28 mouse cellular contexts compared by ENCODE assay signal in genomic region chr17:38082364-38082763, GRCm38 (mm10). TPM values are rescaled to one million over a fixed set of nuclear protein-coding genes. Genes with fewer than 3 reads are reported as not detected.
DNase-seq lines count a peak whose midpoint lies in the region; ATAC-seq and TF ChIP-seq lines count a peak whose summit lies in the region.
"Had no signal": no experiment of that assay in that cellular context is flagged by ENCODE, and none has a peak within 500 bp of the region (broad histone marks: within the 10 kb centered on the region; RNA-seq: fewer than 3 reads in every experiment).

No protein-coding gene starts in this region.

- H3K4me3 ChIP-seq in heart, adult 2 months, result no peak overlapping the region
- no peak overlapping the region for H3K4me3 ChIP-seq in hindbrain, embryonic 14.5 days (replicated peaks; ENCODE audit: low read length)
- no peak overlapping the region for H3K4me3 ChIP-seq in hindbrain, embryonic 10.5 days
- no peak overlapping the region for H3K4me3 ChIP-seq in midbrain, postnatal 0 days (ENCODE audit: low read depth, low read length)
- no peak overlapping the region for H3K4me3 ChIP-seq in midbrain, embryonic 15.5 days
- H3K4me3 ChIP-seq in MEL (ENCODE audit: control insufficient read depth in 1 of 2, insufficient read depth in 1 of 2, low read depth in 2 of 2, low read length in 2 of 2), result no peak overlapping the region

- no peak for TF ChIP-seq CTCF in heart, adult 2 months (IDR thresholded peaks at IDR 0.05)
- TF ChIP-seq CTCF in midbrain, postnatal 0 days (IDR thresholded peaks at IDR 0.05), result no peak
- no peak for TF ChIP-seq CTCF in MEL (IDR thresholded peaks at IDR 0.05 in 2 of 3, conservative IDR thresholded peaks at IDR 0.05 in 1 of 3; ENCODE audit: control insufficient read depth in 1 of 3, insufficient read depth in 1 of 3, low read depth in 2 of 3, low read length in 3 of 3, poor library complexity in 1 of 3, severe bottlenecking in 1 of 3)

- no peaks in the 10 kb centered on the region for H3K27me3 ChIP-seq in heart, adult 2 months (ENCODE audit: control insufficient read depth, insufficient read depth, low read length)
- no peaks in the 10 kb centered on the region for H3K27me3 ChIP-seq in hindbrain, embryonic 14.5 days (ENCODE audit: control insufficient read depth, insufficient read depth, low read length)
- no peaks in the 10 kb centered on the region for H3K27me3 ChIP-seq in hindbrain, embryonic 10.5 days (ENCODE audit: insufficient read depth, poor library complexity, severe bottlenecking)
- no peaks in the 10 kb centered on the region for H3K27me3 ChIP-seq in midbrain, postnatal 0 days (ENCODE audit: insufficient read depth, low read length)
- H3K27me3 ChIP-seq in midbrain, embryonic 15.5 days (replicated peaks), result no peaks in the 10 kb centered on the region
- H3K27me3 ChIP-seq in MEL (ENCODE audit: control insufficient read depth in 1 of 2, insufficient read depth in 2 of 2, low read length in 2 of 2), result no peaks in the 10 kb centered on the region
- H3K27me3 ChIP-seq: CH12.LX, Patski had no signal

- no peaks in the 10 kb centered on the region for H3K4me1 ChIP-seq in heart, adult 2 months (ENCODE audit: control insufficient read depth, insufficient read depth, low read length)
- no peaks in the 10 kb centered on the region for H3K4me1 ChIP-seq in hindbrain, embryonic 14.5 days (replicated peaks; ENCODE audit: control insufficient read depth, insufficient read depth, low read length)
- H3K4me1 ChIP-seq in hindbrain, embryonic 10.5 days (replicated peaks), result no peaks in the 10 kb centered on the region
- H3K4me1 ChIP-seq in midbrain, postnatal 0 days (ENCODE audit: insufficient read depth, low read length), result no peaks in the 10 kb centered on the region
- no peaks in the 10 kb centered on the region for H3K4me1 ChIP-seq in midbrain, embryonic 15.5 days
- H3K4me1 ChIP-seq in MEL (ENCODE audit: control insufficient read depth in 1 of 2, insufficient read depth in 2 of 2, low read length in 2 of 2), result peaks cover 0 to 4% of the 10 kb centered on the region in 2 experiments; a peak in 1 of 4 replicates

- no peak for TF ChIP-seq EP300 in heart, adult 2 months (IDR thresholded peaks at IDR 0.05; ENCODE audit: insufficient read depth, low read depth, low read length)
- peak; percentile 47 to 71 for TF ChIP-seq EP300 in MEL (IDR thresholded peaks at IDR 0.05; ENCODE audit: low read depth in 1 of 2, low read length in 2 of 2)

- no peaks in the 10 kb centered on the region for H3K79me2 ChIP-seq in heart, adult 2 months (replicated peaks; ENCODE audit: control insufficient read depth, insufficient read depth, low read length)
- no peaks in the 10 kb centered on the region for H3K79me2 ChIP-seq in MEL (ENCODE audit: control insufficient read depth, insufficient read depth, low read length, poor library complexity)

- no peaks in the 10 kb centered on the region for H3K9me3 ChIP-seq in hindbrain, embryonic 14.5 days (ENCODE audit: control insufficient read depth, low read length)
- no peaks in the 10 kb centered on the region for H3K9me3 ChIP-seq in hindbrain, embryonic 10.5 days
- H3K9me3 ChIP-seq in midbrain, postnatal 0 days (ENCODE audit: low read length), result no peaks in the 10 kb centered on the region
- H3K9me3 ChIP-seq in midbrain, embryonic 15.5 days, result no peaks in the 10 kb centered on the region
- H3K9me3 ChIP-seq in MEL (replicated peaks; ENCODE audit: insufficient read depth, low read length), result no peaks in the 10 kb centered on the region

- intact Hi-C loops in heart, adult 2 months (cut with DNase I), result no loop called here

- H3K36me3 ChIP-seq in heart, adult 2 months (ENCODE audit: control insufficient read depth, insufficient read depth, low read length), result no peaks in the 10 kb centered on the region
- H3K36me3 ChIP-seq in hindbrain, embryonic 14.5 days (replicated peaks; ENCODE audit: control insufficient read depth, insufficient read depth), result no peaks in the 10 kb centered on the region
- H3K36me3 ChIP-seq in hindbrain, embryonic 10.5 days, result no peaks in the 10 kb centered on the region
- H3K36me3 ChIP-seq in midbrain, postnatal 0 days (ENCODE audit: insufficient read depth, low read length), result no peaks in the 10 kb centered on the region
- no peaks in the 10 kb centered on the region for H3K36me3 ChIP-seq in midbrain, embryonic 15.5 days (replicated peaks)
- H3K36me3 ChIP-seq in MEL (ENCODE audit: control insufficient read depth in 1 of 2, insufficient read depth in 2 of 2, low read length in 2 of 2), result no peaks in the 10 kb centered on the region; a peak in 1 of 4 replicates
- H3K36me3 ChIP-seq: G1E had no signal

- no peak for TF ChIP-seq RAD21 in MEL (IDR thresholded peaks at IDR 0.05; ENCODE audit: low read depth, low read length)

- no peak overlapping the region for H3K9ac ChIP-seq in heart, adult 2 months (ENCODE audit: low read depth, low read length)
- no peak overlapping the region for H3K9ac ChIP-seq in hindbrain, embryonic 14.5 days
- no peak overlapping the region for H3K9ac ChIP-seq in midbrain, postnatal 0 days (replicated peaks; ENCODE audit: low read length, poor library complexity, severe bottlenecking)
- H3K9ac ChIP-seq in midbrain, embryonic 15.5 days, result no peak overlapping the region
- no peak overlapping the region for H3K9ac ChIP-seq in MEL (ENCODE audit: control insufficient read depth, low read depth, low read length, poor library complexity, severe bottlenecking)

- no peak overlapping the region for H3K4me2 ChIP-seq in hindbrain, embryonic 14.5 days (replicated peaks)
- no peak overlapping the region for H3K4me2 ChIP-seq in midbrain, postnatal 0 days (ENCODE audit: low read depth, low read length, poor library complexity, severe bottlenecking)
- no peak overlapping the region for H3K4me2 ChIP-seq in midbrain, embryonic 15.5 days

- no peak for TF ChIP-seq POLR2A in heart, adult 2 months (IDR thresholded peaks at IDR 0.05; ENCODE audit: insufficient read depth, low read depth, low read length)
- no peak for TF ChIP-seq POLR2A in MEL (IDR thresholded peaks at IDR 0.05; ENCODE audit: control insufficient read depth in 1 of 2, insufficient read depth in 1 of 2, low read depth in 1 of 2, low read length in 2 of 2, poor library complexity in 1 of 2)

- ATAC-seq in hindbrain, embryonic 14.5 days (ENCODE audit: low FRiP score), result peak; percentile 27; the same call in 1 of the 2 replicates
- ATAC-seq in midbrain, postnatal 0 days (ENCODE audit: low FRiP score), result no peak
- no peak for ATAC-seq in midbrain, embryonic 15.5 days (replicated peaks)
- ATAC-seq: activated CD4-positive, CD25-positive, alpha-beta regulatory T cell, adult 4 months; CD4-positive, CD25-positive, alpha-beta regulatory T cell, adult 4 months; Patski had no signal

- peak; percentile 53 for DNase-seq in heart, adult 11 months
- no peak for DNase-seq in heart, adult 2 months
- no peak for DNase-seq in hindbrain, embryonic 14.5 days (ENCODE audit: low spot score)
- DNase-seq in hindbrain, embryonic 10.5 days (ENCODE audit: low spot score), result no peak
- DNase-seq in midbrain, postnatal 0 days (ENCODE audit: low spot score), result peak; percentile 3
- DNase-seq in MEL (ENCODE audit: low read depth, low spot score), result peak; percentile 38
- DNase-seq in thymus, postnatal 4 days, result no peak
- DNase-seq: adrenal gland, adult 2 months; adrenal gland, adult 8-10 months; adrenal gland, postnatal 10 days; adrenal gland, postnatal 14 days; adrenal gland, postnatal 25 days; adrenal gland, postnatal 36 days; B cell, adult 2 months; cerebellum, adult 11 months; cerebellum, adult 11-12 months; cerebellum, adult 18-20 months had no signal

- 75% methylated on average over 4 of the region's 4 CpGs for WGBS in heart, adult 2 months
- 82% methylated on average over 4 of the region's 4 CpGs for WGBS in hindbrain, embryonic 14.5 days
- 84% methylated on average over 4 of the region's 4 CpGs for WGBS in hindbrain, embryonic 10.5 days
- 87% methylated on average over 4 of the region's 4 CpGs for WGBS in midbrain, postnatal 0 days
- WGBS in midbrain, embryonic 15.5 days, result 85% methylated on average over 4 of the region's 4 CpGs

- no peak overlapping the region for H3K27ac ChIP-seq in heart, adult 2 months
- no peak overlapping the region for H3K27ac ChIP-seq in hindbrain, embryonic 14.5 days
- no peak overlapping the region for H3K27ac ChIP-seq in hindbrain, embryonic 10.5 days
- no peak overlapping the region for H3K27ac ChIP-seq in midbrain, postnatal 0 days (ENCODE audit: low read depth, low read length)
- no peak overlapping the region for H3K27ac ChIP-seq in midbrain, embryonic 15.5 days
- H3K27ac ChIP-seq in MEL (ENCODE audit: control insufficient read depth, low read depth, low read length), result no peak overlapping the region

RNA-seq across cellular contexts. Expression of gene Olfr131, which starts 6.1 kb away (rescaled TPM):
- not detected for total RNA-seq in heart, adult 2 months (2021)
- polyA plus RNA-seq in heart, adult 2 months (2012; rRNA removed), result not detected in 2 replicates
- polyA plus RNA-seq in hindbrain, embryonic 14.5 days (2014; fragmentation: Nextera tagmentation; extraction: Ambion mirVana), result not detected in 2 replicates
- polyA plus RNA-seq in hindbrain, embryonic 10.5 days (2016; fragmentation: Nextera tagmentation; extraction: Ambion mirVana), result not detected in 2 replicates
- not detected in 2 replicates for total RNA-seq in midbrain, postnatal 0 days (2014; rRNA removed)
- not detected in 2 replicates for polyA plus RNA-seq in midbrain, postnatal 0 days (2015; fragmentation: Nextera tagmentation; extraction: Ambion mirVana)
- not detected in 2 replicates for polyA plus RNA-seq in midbrain, embryonic 15.5 days (2015; fragmentation: Nextera tagmentation; extraction: Ambion mirVana)
- not detected in 2 replicates for total RNA-seq in MEL (2012; rRNA removed)
- not detected for polyA plus RNA-seq in MEL (2012; ENCODE audit: insufficient read depth in 1 of 2, insufficient read length in 2 of 2, low read depth in 1 of 2, low replicate concordance in 2 of 2, missing spikeins in 1 of 2)
- total RNA-seq: adrenal gland, adult 18-20 months; adrenal gland, adult 2 months; adrenal gland, adult 8-10 months; adrenal gland, postnatal 10 days; adrenal gland, postnatal 14 days; adrenal gland, postnatal 25 days; adrenal gland, postnatal 36 days; adrenal gland, postnatal 4 days; CH12.LX; ES-E14 had no signal
- polyA plus RNA-seq: activated CD4-positive, CD25-positive, alpha-beta regulatory T cell, adult 4 months; adrenal gland, adult 2 months; brain, embryonic 14.5 days; C2C12; CD4-positive, CD25-positive, alpha-beta regulatory T cell, adult 4 months; G1E; Patski had no signal

RNA-seq across cellular contexts. Expression of gene Olfr130, which starts 18.6 kb away (rescaled TPM):
- not detected for total RNA-seq in heart, adult 2 months (2021)
- not detected in 2 replicates for polyA plus RNA-seq in heart, adult 2 months (2012; rRNA removed)
- not detected in 2 replicates for polyA plus RNA-seq in hindbrain, embryonic 14.5 days (2014; fragmentation: Nextera tagmentation; extraction: Ambion mirVana)
- polyA plus RNA-seq in hindbrain, embryonic 10.5 days (2016; fragmentation: Nextera tagmentation; extraction: Ambion mirVana), result not detected in 2 replicates
- not detected in 2 replicates for total RNA-seq in midbrain, postnatal 0 days (2014; rRNA removed)
- not detected in 2 replicates for polyA plus RNA-seq in midbrain, postnatal 0 days (2015; fragmentation: Nextera tagmentation; extraction: Ambion mirVana)
- not detected in 2 replicates for polyA plus RNA-seq in midbrain, embryonic 15.5 days (2015; fragmentation: Nextera tagmentation; extraction: Ambion mirVana)
- total RNA-seq in MEL (2012; rRNA removed), result not detected in 2 replicates
- not detected for polyA plus RNA-seq in MEL (2012; ENCODE audit: insufficient read depth in 1 of 2, insufficient read length in 2 of 2, low read depth in 1 of 2, low replicate concordance in 2 of 2, missing spikeins in 1 of 2)
- total RNA-seq: adrenal gland, adult 18-20 months; adrenal gland, adult 2 months; adrenal gland, adult 8-10 months; adrenal gland, postnatal 10 days; adrenal gland, postnatal 14 days; adrenal gland, postnatal 25 days; adrenal gland, postnatal 36 days; adrenal gland, postnatal 4 days; CH12.LX; ES-E14 had no signal
- polyA plus RNA-seq: activated CD4-positive, CD25-positive, alpha-beta regulatory T cell, adult 4 months; adrenal gland, adult 2 months; brain, embryonic 14.5 days; C2C12; CD4-positive, CD25-positive, alpha-beta regulatory T cell, adult 4 months; G1E; Patski had no signal

RNA-seq across cellular contexts. Expression of gene Olfr129, which starts 22.5 kb away (rescaled TPM):
- not detected for total RNA-seq in heart, adult 2 months (2021)
- not detected in 2 replicates for polyA plus RNA-seq in heart, adult 2 months (2012; rRNA removed)
- polyA plus RNA-seq in hindbrain, embryonic 14.5 days (2014; fragmentation: Nextera tagmentation; extraction: Ambion mirVana), result not detected in 2 replicates
- not detected in 2 replicates for polyA plus RNA-seq in hindbrain, embryonic 10.5 days (2016; fragmentation: Nextera tagmentation; extraction: Ambion mirVana)
- not detected in 2 replicates for total RNA-seq in midbrain, postnatal 0 days (2014; rRNA removed)
- polyA plus RNA-seq in midbrain, postnatal 0 days (2015; fragmentation: Nextera tagmentation; extraction: Ambion mirVana), result not detected in 2 replicates
- not detected in 2 replicates for polyA plus RNA-seq in midbrain, embryonic 15.5 days (2015; fragmentation: Nextera tagmentation; extraction: Ambion mirVana)
- not detected in 2 replicates for total RNA-seq in MEL (2012; rRNA removed)
- not detected for polyA plus RNA-seq in MEL (2012; ENCODE audit: insufficient read depth in 1 of 2, insufficient read length in 2 of 2, low read depth in 1 of 2, low replicate concordance in 2 of 2, missing spikeins in 1 of 2)
- total RNA-seq: adrenal gland, adult 18-20 months; adrenal gland, adult 2 months; adrenal gland, adult 8-10 months; adrenal gland, postnatal 10 days; adrenal gland, postnatal 14 days; adrenal gland, postnatal 25 days; adrenal gland, postnatal 36 days; adrenal gland, postnatal 4 days; CH12.LX; ES-E14 had no signal
- polyA plus RNA-seq: activated CD4-positive, CD25-positive, alpha-beta regulatory T cell, adult 4 months; adrenal gland, adult 2 months; brain, embryonic 14.5 days; C2C12; CD4-positive, CD25-positive, alpha-beta regulatory T cell, adult 4 months; G1E; Patski had no signal

RNA-seq across cellular contexts. Expression of gene Olfr132, which starts 52.0 kb away (rescaled TPM):
- not detected for total RNA-seq in heart, adult 2 months (2021)
- not detected in 2 replicates for polyA plus RNA-seq in heart, adult 2 months (2012; rRNA removed)
- not detected in 2 replicates for polyA plus RNA-seq in hindbrain, embryonic 14.5 days (2014; fragmentation: Nextera tagmentation; extraction: Ambion mirVana)
- polyA plus RNA-seq in hindbrain, embryonic 10.5 days (2016; fragmentation: Nextera tagmentation; extraction: Ambion mirVana), result not detected in 2 replicates
- not detected in 2 replicates for total RNA-seq in midbrain, postnatal 0 days (2014; rRNA removed)
- polyA plus RNA-seq in midbrain, postnatal 0 days (2015; fragmentation: Nextera tagmentation; extraction: Ambion mirVana), result not detected in 2 replicates
- polyA plus RNA-seq in midbrain, embryonic 15.5 days (2015; fragmentation: Nextera tagmentation; extraction: Ambion mirVana), result not detected in 2 replicates
- total RNA-seq in MEL (2012; rRNA removed), result not detected in 2 replicates
- polyA plus RNA-seq in MEL (2012; ENCODE audit: insufficient read depth in 1 of 2, insufficient read length in 2 of 2, low read depth in 1 of 2, low replicate concordance in 2 of 2, missing spikeins in 1 of 2), result not detected
- total RNA-seq: adrenal gland, adult 18-20 months; adrenal gland, adult 2 months; adrenal gland, adult 8-10 months; adrenal gland, postnatal 10 days; adrenal gland, postnatal 14 days; adrenal gland, postnatal 25 days; adrenal gland, postnatal 36 days; adrenal gland, postnatal 4 days; CH12.LX; ES-E14 had no signal
- polyA plus RNA-seq: activated CD4-positive, CD25-positive, alpha-beta regulatory T cell, adult 4 months; adrenal gland, adult 2 months; brain, embryonic 14.5 days; C2C12; CD4-positive, CD25-positive, alpha-beta regulatory T cell, adult 4 months; G1E; Patski had no signal

Comparison
In these comparisons a context has a peak if more than half of its experiments do, and no peak if none do; other contexts are left out.
1. DNase-seq: peak in heart, adult 11 months (single experiment), midbrain, postnatal 0 days (single experiment) and MEL (single experiment); none in heart, adult 2 months (0 of 2), hindbrain, embryonic 14.5 days (single experiment), hindbrain, embryonic 10.5 days (single experiment) and thymus, postnatal 4 days (single experiment).